Mouse (Mus musculus) forebrain, postnatal 0 days (tissue): Measurements from ENCODE around the gene Shank2. TPM values are rescaled to one million over a fixed set of nuclear protein-coding genes. Genes with fewer than 3 reads are reported as not detected.

Experiments used
- ATAC-seq: fragments of 200-750 bp; cut with Nextera tagmentation; 2 replicates; pipeline ENCODE4 v1.8.0; 2017; ENCODE audit warnings: mild to moderate bottlenecking, moderate library complexity
- DNase-seq: peaks from one replicate; pipeline ENCODE4 v3.0.0-alpha.2; 2015
- H3K27ac ChIP-seq: fragments of 300-500 bp; sonication (generic); 2 replicates; pipeline ENCODE4 v1.5.1; 2014; ENCODE audit warnings: low read depth, mild to moderate bottlenecking, antibody characterized with exemption, low read length, moderate library complexity, mixed read lengths
- H3K27me3 ChIP-seq: fragments of 300-500 bp; sonication (generic); 2 replicates; pipeline ENCODE4 v1.6.1; 2014; ENCODE audit warnings: mild to moderate bottlenecking, low read length, mixed read lengths; ENCODE audit not compliant: insufficient read depth
- H3K36me3 ChIP-seq: fragments of 300-500 bp; sonication (generic); 2 replicates; pipeline ENCODE4 v1.6.1; 2014; ENCODE audit warnings: mild to moderate bottlenecking, moderate library complexity; ENCODE audit not compliant: insufficient read depth
- H3K4me1 ChIP-seq: fragments of 300-500 bp; sonication (generic); 2 replicates; pipeline ENCODE4 v1.6.1; 2014; ENCODE audit warnings: antibody characterized with exemption; ENCODE audit not compliant: insufficient read depth
- H3K4me2 ChIP-seq: fragments of 300-500 bp; sonication (generic); 2 replicates; pipeline ENCODE4 v1.6.1; 2014; ENCODE audit warnings: low read depth, mild to moderate bottlenecking, moderate library complexity
- H3K4me3 ChIP-seq: fragments of 300-500 bp; sonication (generic); 2 replicates; pipeline ENCODE4 v1.5.1; 2014; ENCODE audit warnings: low read depth, low read length, mixed read lengths
- H3K9ac ChIP-seq: fragments of 300-500 bp; sonication (generic); 2 replicates; pipeline ENCODE4 v1.6.1; 2014; ENCODE audit warnings: mild to moderate bottlenecking
- H3K9me3 ChIP-seq: fragments of 300-500 bp; sonication (generic); 2 replicates; pipeline ENCODE4 v1.6.1; 2016; ENCODE audit warnings: low read length
- CTCF ChIP-seq: sonication (generic); IDR thresholded peaks from 2 replicates; pipeline ENCODE4 v1.5.1; 2016; ENCODE audit warnings: antibody characterized with exemption, control low read depth, low read depth
- WGBS: fragments of 180-500 bp; shearing (Covaris S2); extraction: QIAGEN DNeasy Blood & Tissue Kit; methylation state at CpG from one replicate; pipeline ENCODE4 v1.1.7; 2014; 5-methylcytosine and 5-hydroxymethylcytosine counted together
- polyA plus RNA-seq: library from polyadenylated mRNA; unstranded; fragments of >200 nt; fragmentation: Nextera tagmentation; extraction: Ambion mirVana; gene quantifications from 2 replicates; pipeline ENCODE4 v1.2.1, GENCODE M21; 2015
- total RNA-seq: library from RNA; depleted of rRNA; stranded (reverse); fragments of >200 nt; gene quantifications from 2 replicates; pipeline ENCODE4 v1.2.3, GENCODE M21; 2014

The Shank2 gene
- total and polyA plus RNA-seq, 2 experiments from 2014 or later: 8.8 to 29.0 TPM

DNA sequence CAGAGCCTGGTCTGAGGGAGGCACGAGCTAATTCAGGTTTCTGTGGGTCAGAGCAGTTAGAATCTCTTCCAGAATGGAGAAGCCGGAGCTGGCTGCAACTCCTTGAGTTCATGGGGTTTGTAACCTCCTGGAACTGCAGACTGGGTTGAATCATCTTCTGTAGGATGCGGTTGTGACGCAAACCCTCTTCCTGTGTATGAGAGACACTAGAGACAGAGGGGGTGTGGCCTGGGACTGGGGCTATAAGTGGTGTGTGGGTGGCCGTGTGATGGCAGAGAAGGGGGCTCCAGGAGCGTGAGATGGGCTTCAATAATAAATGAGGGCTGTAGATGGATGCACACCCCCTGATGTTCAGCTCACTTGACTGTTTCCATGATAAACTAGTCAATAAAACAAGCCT is 286.3 kb downstream of the Shank2 start:
- H3K36me3 ChIP-seq: no peaks in the 10 kb centered on the region
- peaks cover 18% of the 10 kb centered on the region for H3K4me1 ChIP-seq
- ATAC-seq (no peak), DNase-seq (no peak)
- H3K4me2 ChIP-seq: no peak overlapping the region
- no peak overlapping the region for H3K27ac ChIP-seq
- TF ChIP-seq CTCF: no peak
- WGBS: 73% methylated on average over 6 of the region's 6 CpGs
- no peaks in the 10 kb centered on the region for H3K9me3 ChIP-seq
- no peaks in the 10 kb centered on the region for H3K27me3 ChIP-seq
- no peak overlapping the region for H3K9ac ChIP-seq
- H3K4me3 ChIP-seq: no peak overlapping the region

- no peak overlapping the region for H3K4me3 ChIP-seq
- no peaks in the 10 kb centered on the region for H3K36me3 ChIP-seq
- no peak overlapping the region for H3K4me2 ChIP-seq
- no peak overlapping the region for H3K27ac ChIP-seq
- no peaks in the 10 kb centered on the region for H3K9me3 ChIP-seq
- WGBS: 23% methylated on average over 7 of the region's 7 CpGs
- no peak for TF ChIP-seq CTCF
- no peak for DNase-seq
- peaks cover 8% of the 10 kb centered on the region; the same call in 1 of the 2 replicates for H3K4me1 ChIP-seq
- no peaks in the 10 kb centered on the region for H3K27me3 ChIP-seq
- ATAC-seq: no peak
- no peak overlapping the region for H3K9ac ChIP-seq
Observed at GRCm38 (mm10) chr7:144291478-144291877, 289.8 kb downstream of the Shank2 start.

GRCm38 (mm10) chr7:144293611-144294010 is 291.9 kb downstream of the Shank2 start:
- Histone ChIP-seq H3K27ac (no peak overlapping the region), H3K4me1 (no peaks in the 10 kb centered on the region), H3K27me3 (no peaks in the 10 kb centered on the region)

DNA sequence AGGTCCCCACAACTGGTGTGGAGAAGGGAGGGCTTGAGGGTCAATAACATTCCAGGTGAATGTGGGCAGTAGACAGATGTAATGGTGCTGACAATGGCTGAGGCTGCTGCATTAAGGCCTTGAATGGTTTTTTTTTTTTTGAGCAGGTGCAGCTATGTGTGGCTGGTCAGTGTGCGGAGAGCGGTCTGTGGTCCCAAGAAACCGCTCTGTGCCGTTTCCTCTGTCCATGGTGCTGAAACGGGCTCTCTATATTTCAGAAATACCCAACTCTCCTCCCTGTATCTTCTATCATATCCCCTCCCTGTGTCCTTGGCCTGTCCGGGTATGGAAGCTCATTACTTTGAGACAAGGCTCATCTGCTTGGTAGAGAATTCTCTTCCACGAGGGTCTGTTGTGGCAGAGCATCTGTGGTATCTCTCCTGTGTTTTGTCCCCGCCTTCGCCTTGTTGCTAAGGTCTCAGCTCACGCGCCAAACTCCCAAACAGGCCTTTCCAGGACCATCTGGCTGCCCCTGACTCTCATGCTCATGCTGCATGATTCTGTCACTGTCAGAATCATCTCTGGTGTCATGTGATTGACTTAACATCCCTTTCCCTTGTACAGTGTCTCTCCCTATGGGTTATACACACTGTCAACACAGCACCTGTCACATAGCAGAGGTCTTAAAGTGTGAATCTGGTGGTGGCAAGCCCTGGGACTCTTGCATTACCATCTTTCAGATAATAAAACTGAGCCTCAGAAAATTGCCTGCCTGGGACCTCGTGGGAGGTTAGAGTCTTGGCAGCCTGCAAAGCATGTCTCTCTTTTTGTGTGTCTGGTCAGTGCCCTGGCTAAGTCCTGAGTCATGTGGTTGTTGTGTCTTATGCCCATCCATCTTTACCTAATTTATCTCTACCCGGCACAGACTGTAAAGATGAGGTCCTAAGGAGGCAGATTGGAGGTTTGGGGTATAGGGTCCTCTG is 292.8 kb downstream of the Shank2 start:
- H3K27me3 ChIP-seq: no peaks in the 10 kb centered on the region
- TF ChIP-seq CTCF: no peak
- 36% methylated on average over 13 of the region's 13 CpGs for WGBS
- ATAC-seq: peak; percentile 76
- H3K4me3 ChIP-seq: no peak overlapping the region
- no peaks in the 10 kb centered on the region for H3K9me3 ChIP-seq
- H3K9ac ChIP-seq: no peak overlapping the region
- DNase-seq: peak; percentile 25
- no peaks in the 10 kb centered on the region for H3K36me3 ChIP-seq
- no peaks in the 10 kb centered on the region for H3K4me1 ChIP-seq
- H3K27ac ChIP-seq: no peak overlapping the region
- H3K4me2 ChIP-seq: no peak overlapping the region

More at GRCm38 (mm10) chr7:144293611-144294010, 291.9 kb downstream of the Shank2 start:
- H3K4me3 ChIP-seq: no peak overlapping the region
- ATAC-seq (no peak), DNase-seq (no peak)
- H3K36me3 ChIP-seq: no peaks in the 10 kb centered on the region
- no peak for TF ChIP-seq CTCF
- H3K9ac ChIP-seq: no peak overlapping the region
- no peaks in the 10 kb centered on the region for H3K9me3 ChIP-seq
- 92% methylated on average over 3 of the region's 3 CpGs for WGBS
- H3K4me2 ChIP-seq: no peak overlapping the region

- Histone ChIP-seq H3K27ac (no peak overlapping the region), H3K27me3 (no peaks in the 10 kb centered on the region), H3K4me3 (no peak overlapping the region), H3K36me3 (no peaks in the 10 kb centered on the region), H3K9me3 (no peaks in the 10 kb centered on the region), H3K4me2 (no peak overlapping the region), H3K4me1 (no peaks in the 10 kb centered on the region), H3K9ac (no peak overlapping the region)
- DNase-seq (no peak), ATAC-seq (no peak)
- no peak for TF ChIP-seq CTCF
- WGBS: 83% methylated on average over 2 of the region's 2 CpGs
Observed at GRCm38 (mm10) chr7:144299351-144299750, 297.6 kb downstream of the Shank2 start.

DNA sequence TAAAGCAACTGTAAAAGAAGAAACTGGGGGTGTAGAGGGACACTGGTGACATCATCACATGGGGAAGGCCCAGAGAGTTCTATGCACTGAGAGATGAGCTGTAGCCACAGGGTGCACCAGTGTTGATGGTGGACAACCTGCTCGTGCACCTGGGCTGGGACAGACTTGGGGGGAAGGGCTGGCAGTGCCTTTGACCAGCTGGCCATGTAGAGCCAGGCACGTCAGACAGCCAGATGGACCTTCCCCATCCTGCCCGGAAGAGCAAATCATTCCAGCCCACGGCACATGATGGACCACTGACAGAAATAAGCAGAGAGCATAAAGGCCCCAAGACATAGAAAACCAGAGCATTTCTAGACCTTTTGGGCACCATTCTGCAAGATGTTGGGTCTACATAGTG is 299.9 kb downstream of the Shank2 start:
- Histone ChIP-seq H3K9ac (no peak overlapping the region), H3K27me3 (no peaks in the 10 kb centered on the region), H3K9me3 (no peaks in the 10 kb centered on the region), H3K4me1 (no peaks in the 10 kb centered on the region), H3K4me3 (no peak overlapping the region), H3K27ac (no peak overlapping the region), H3K4me2 (no peak overlapping the region), H3K36me3 (no peaks in the 10 kb centered on the region)
- DNase-seq: no peak
- no peak for TF ChIP-seq CTCF
- ATAC-seq: no peak
- 76% methylated on average over 4 of the region's 4 CpGs for WGBS

GRCm38 (mm10) chr7:144302498-144302897 is 300.8 kb downstream of the Shank2 start:
- no peak for TF ChIP-seq CTCF
- no peaks in the 10 kb centered on the region for H3K27me3 ChIP-seq
- H3K27ac ChIP-seq: no peak overlapping the region; the same call in 1 of the 2 replicates
- ATAC-seq: no peak
- no peaks in the 10 kb centered on the region for H3K9me3 ChIP-seq
- WGBS: 73% methylated on average over 5 of the region's 5 CpGs
- H3K4me1 ChIP-seq: no peaks in the 10 kb centered on the region
- no peak overlapping the region for H3K4me3 ChIP-seq
- no peak overlapping the region for H3K4me2 ChIP-seq
- no peak overlapping the region for H3K9ac ChIP-seq
- H3K36me3 ChIP-seq: no peaks in the 10 kb centered on the region
- DNase-seq: no peak
